Mouse (Mus musculus) common myeloid progenitor, adult 5-6 weeks (primary cell): ENCODE measurements around the gene Ces2g. TPM values are rescaled to one million over a fixed set of nuclear protein-coding genes. Genes with fewer than 3 reads are reported as not detected.
A peak's percentile ranks its signal among the peaks of the same experiment; 100 is the strongest.

Source experiments
- ATAC-seq: replicated peaks from 2 replicates; pipeline ENCODE4 v1.8.0; 2016; ENCODE audit warnings: low read depth, mild to moderate bottlenecking, moderate TSS enrichment, inconsistent platforms; ENCODE audit not compliant: poor library complexity, severe bottlenecking
- total RNA-seq: library from RNA; stranded (forward); fragments of 200-1000, 187-1606 nt; gene quantifications from 2 replicates; pipeline ENCODE4 v1.2.3, GENCODE M21; 2017

Gene Ces2g
- 46.6 and 51.8 TPM in 2 replicates for total RNA-seq

DNA sequence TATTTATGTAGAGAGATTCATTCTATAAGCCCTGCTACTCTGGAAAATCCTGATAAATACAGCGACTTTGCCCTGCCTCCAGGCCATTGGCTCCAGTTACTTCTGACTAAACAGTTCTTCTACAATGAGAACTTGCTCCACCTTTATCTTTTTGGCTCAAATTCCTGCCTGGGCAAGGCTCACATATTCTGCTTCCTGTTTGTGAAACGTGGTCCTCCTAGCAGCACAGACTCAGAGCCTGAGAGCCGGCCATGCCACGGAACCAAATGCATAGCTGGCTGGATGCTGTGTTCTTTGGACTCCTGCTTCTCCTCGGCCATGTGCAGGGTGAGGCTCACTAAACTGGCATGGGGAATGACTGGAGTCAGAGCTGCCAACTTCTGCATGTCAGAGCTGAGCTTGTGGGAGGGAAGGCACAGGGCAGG is at the start of gene Ces2g:
Gene Ces2g, plus strand, starts transcription at position 182 of the 425 bp plus-strand sequence.
- ATAC-seq, result peak; percentile 81

- no peak for ATAC-seq
Observed at GRCm38 (mm10) chr8:104925972-104926596, 35.4 kb upstream of the Ces2g start, which contains the start of gene Ces2e. Ces2e (plus strand) TSS chr8:104926260.

DNA sequence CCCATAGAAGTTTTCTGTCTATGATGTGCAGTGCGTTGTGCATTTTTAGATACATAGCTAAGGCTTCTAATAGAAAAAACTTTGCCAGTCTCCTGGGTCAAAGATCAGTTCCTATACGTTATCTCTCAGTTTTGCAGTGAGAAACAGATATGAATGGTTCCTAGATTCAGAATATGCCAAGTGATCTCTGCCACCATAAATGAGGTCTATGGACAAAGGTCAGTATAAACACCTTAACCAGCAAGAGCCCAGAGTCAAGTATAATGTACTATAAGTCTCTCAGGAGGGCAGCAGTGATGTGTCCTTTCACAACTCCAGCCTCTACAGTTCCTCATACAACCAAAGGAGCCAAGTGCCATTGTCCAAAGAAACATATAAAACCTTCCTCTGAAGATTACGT is 34.2 kb upstream of the Ces2g start:
- ATAC-seq, result no peak

- ATAC-seq, result no peak
Observed at GRCm38 (mm10) chr8:104944665-104945064, 16.9 kb upstream of the Ces2g start.

DNA sequence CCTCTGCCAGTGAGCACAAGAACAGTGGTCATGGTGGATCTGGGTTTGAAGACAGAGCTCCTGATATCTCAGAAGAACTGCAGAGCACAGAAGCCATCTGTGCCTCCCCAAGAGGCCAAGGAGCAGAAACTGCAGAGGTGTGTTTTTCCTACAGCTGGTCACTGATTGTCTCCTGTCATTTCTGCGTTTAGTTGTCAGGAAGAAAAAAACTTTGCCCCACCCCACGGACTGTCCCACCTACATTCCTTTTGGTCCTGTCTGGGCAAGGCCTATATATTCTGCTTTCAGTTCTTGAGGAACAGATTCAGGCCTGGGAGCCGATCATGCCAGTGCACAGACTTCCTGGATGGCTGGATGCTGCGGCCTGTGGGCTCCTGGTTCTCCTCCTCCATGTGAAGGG is 14.5 kb upstream of the Ces2g start, which contains the start of gene Ces2f:
Gene Ces2f, plus strand, starts transcription at position 301 of the 400 bp plus-strand sequence.
- ATAC-seq, result no peak

- ATAC-seq, result no peak
Observed at GRCm38 (mm10) chr8:104949031-104949430, 12.5 kb upstream of the Ces2g start.

- ATAC-seq, result peak; percentile 64; the same call in 1 of the 2 replicates
Observed at GRCm38 (mm10) chr8:104962229-104962901, 847 bp downstream of the Ces2g start.

DNA sequence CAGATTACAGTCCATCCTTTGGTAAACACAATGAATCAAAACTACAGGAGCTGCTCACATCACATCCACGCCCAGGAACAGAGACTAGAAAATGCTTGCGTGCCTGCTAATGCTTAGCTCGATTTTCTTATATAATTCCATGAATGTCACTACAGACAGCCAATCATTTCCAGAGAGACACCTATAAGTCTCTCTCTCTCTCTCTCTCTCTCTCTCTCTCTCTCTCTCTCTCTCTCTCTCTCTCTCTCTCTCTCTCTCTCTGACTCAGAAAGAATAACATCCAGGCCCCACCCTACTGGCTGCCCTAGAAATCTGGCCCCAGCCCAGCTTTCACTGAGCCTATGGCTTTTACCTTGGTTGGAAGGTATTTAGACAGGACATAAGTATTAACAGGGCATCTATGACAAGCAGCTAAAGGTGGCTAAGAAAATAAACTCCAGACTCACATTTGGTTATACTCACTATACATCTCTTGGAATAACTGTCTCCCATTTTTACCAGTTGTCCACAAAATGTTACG is 1.9 kb downstream of the Ces2g start:
- no peak for ATAC-seq

- ATAC-seq, result no peak
Observed at GRCm38 (mm10) chr8:104984126-104984525, 22.6 kb downstream of the Ces2g start.

DNA sequence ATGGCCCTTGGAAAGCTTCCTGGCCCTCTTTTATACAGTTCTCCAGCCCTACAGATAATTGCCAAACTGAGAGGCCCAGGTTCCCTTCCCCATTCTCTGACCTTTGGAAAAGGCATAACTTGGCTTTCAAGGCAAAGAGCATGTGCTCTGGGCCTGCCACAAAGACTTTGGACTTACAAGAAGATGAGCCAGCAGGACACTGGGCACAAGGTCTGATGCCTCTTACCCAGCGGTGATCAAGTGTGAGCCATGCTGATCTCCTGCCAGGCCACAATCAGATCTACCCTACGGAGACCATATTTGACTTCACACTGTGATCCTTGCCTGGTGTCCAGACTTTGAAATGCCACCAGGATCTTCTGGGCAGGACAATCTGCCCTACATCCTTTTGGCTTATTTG is 23.4 kb downstream of the Ces2g start:
- ATAC-seq, result no peak

DNA sequence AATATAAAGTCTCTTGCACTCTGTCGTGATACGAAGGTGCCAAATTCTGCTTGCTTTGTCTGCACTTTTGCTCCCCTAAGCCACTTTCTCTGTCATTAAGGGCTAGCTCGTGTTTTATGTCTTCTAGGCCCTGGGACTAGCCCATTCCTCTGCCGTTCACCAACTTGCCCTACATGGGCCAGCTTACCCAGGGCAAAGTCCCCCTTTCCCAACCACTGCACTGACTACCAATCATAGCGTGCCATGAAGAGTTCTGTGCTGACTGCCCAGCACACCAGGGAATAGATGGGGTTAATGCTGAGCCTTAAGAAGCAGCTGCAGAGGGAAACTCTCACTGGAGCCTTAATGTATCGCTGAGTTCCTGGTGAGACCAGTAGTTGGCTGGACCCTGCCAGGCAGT is 36.7 kb downstream of the Ces2g start:
- ATAC-seq, result no peak

DNA sequence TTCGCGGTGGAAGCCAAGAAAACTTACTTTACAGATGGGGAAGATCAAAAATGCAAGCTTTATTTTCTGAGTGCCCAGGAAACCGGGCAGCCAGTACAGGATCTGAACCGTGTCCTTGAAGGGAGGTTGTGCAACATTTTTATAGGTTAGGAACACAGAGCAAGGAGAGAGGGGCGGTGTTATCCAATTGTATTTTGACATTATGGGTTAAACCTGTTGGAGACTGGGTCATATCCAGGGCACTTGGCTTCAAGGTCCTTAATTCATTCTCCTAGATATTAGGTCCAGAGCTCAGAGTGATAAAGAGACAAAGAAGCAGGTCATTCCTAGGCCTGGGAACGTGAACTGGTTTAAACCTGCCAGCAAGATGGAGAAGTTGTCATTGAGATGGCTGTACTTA is 37.7 kb downstream of the Ces2g start:
- no peak for ATAC-seq

DNA sequence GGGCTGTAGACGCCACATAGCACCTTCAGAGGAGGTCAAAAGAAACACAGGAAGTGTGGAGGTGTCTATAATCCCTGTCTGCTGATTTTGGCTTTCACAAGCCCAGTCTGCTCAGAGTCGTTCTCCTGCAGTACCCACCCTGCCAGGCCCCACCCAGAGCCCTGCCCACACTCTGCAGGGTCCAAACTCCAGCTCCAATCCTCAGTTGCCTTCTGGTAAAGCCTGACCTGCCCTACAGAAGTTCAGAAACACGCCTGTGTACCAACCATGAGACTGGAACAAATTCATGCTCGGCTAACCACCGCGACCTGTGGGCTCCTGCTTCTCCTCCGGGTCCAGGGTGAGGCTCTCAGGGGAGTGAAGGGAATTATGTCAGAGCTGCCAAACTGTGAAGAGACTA is 39.1 kb downstream of the Ces2g start, which contains the start of gene Ces2h:
Gene Ces2h, plus strand, starts transcription at position 268 of the 400 bp plus-strand sequence.
- no peak for ATAC-seq

- ATAC-seq, result no peak
Observed at GRCm38 (mm10) chr8:105010000-105010399, 48.5 kb downstream of the Ces2g start.

GRCm38 (mm10) chr8:105011136-105011535 is 49.6 kb downstream of the Ces2g start:
- ATAC-seq, result no peak

DNA sequence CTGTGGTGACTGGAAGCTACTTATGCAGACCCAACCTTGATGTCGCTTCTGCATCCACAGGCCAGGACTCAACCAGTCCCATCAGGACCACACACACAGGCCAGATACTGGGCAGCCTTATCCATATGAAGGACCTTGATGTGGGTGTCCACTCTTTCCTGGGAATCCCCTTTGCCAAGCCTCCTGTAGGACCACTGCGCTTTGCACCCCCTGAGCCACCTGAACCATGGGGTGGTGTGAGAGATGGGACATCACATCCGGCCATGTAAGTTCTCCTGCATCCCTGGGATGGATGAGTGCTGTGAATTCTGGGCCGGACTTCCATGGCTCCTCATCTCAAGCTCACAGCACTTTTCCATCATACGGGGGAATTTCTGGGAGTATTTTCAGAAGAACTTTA is 52.9 kb downstream of the Ces2g start:
- no peak for ATAC-seq

Other genes starting within 250 kb of the Ces2g start
- not detected in 2 replicates for gene Ces2a, start 227.7 kb upstream of the Ces2g start, total RNA-seq
- gene Ces2b, start 130.1 kb upstream of the Ces2g start, total RNA-seq, result not detected in 2 replicates
- not detected in 2 replicates for gene Ces2c, start 114.7 kb upstream of the Ces2g start, total RNA-seq
- gene Ces2e, start 35.5 kb upstream of the Ces2g start, total RNA-seq, result not detected in 2 replicates
- not detected in 2 replicates for gene Ces2f, start 14.4 kb upstream of the Ces2g start, total RNA-seq
- not detected in 2 replicates for gene Ces2h, start 39.1 kb downstream of the Ces2g start, total RNA-seq
- not detected in 2 replicates for gene Ces3a, start 86.9 kb downstream of the Ces2g start, total RNA-seq
- not detected in 2 replicates for gene Ces3b, start 122.0 kb downstream of the Ces2g start, total RNA-seq
- gene Ces4a, start 170.1 kb downstream of the Ces2g start, total RNA-seq, result not detected in 2 replicates
- gene Cbfb, start 209.0 kb downstream of the Ces2g start, total RNA-seq, result 163 and 164 TPM in 2 replicates